Mouse (Mus musculus): ENCODE results near the gene Ptcra. TPM values are rescaled to one million over a fixed set of nuclear protein-coding genes. Genes with fewer than 3 reads are reported as not detected.
"Not testable (repeated sequence)": the region's sequence is repeated elsewhere in the genome, so short reads cannot be mapped to it uniquely, and the experiment has no call there.

Gene Ptcra
- polyA plus RNA-seq, 2 experiments = 0.19 to 0.30 TPM

DNA sequence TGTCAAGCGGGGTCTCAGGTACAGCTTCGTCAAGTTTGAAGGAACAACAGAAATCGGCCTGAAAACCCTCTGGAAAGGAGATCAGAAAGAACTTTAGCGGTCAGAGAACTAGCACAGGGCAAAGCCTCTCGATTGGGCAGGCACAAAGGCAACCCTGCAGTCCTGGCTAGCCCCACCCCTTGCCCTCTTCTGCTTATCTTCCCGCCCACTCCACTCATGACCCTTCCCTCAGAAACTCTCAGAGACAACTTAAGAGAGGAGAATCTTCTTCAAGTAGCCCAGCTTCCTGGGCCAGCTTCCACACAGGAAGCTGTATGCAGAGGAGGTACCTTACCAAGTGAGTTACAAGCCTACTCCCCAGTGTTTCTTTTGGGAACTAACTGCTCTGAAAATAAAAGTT is 38.2 kb upstream of the Ptcra start:
- TF ChIP-seq POLR2A (IDR thresholded peaks at IDR 0.05; ENCODE audit: borderline replicate concordance, extremely low read depth, insufficient read depth, insufficient read length) = no peak
- H3K9ac ChIP-seq (ENCODE audit: low read depth, low read length, severe bottlenecking) = no peak overlapping the region
- H3K9me3 ChIP-seq (ENCODE audit: control insufficient read depth, low read length) = no peaks in the 10 kb centered on the region
- WGBS = 90% methylated on average over 6 of the region's 6 CpGs
- H3K36me3 ChIP-seq (ENCODE audit: control insufficient read depth, insufficient read depth, low read length) = peaks cover 63% of the 10 kb centered on the region
- no peak overlapping the region for H3K4me3 ChIP-seq (replicated peaks; ENCODE audit: low read length)
- H3K27me3 ChIP-seq (ENCODE audit: control insufficient read depth, insufficient read depth, low read length) = no peaks in the 10 kb centered on the region
- no peak for ATAC-seq (ENCODE audit: low FRiP score, low read depth)
- no peak for DNase-seq (ENCODE audit: low spot score)
- H3K4me2 ChIP-seq (replicated peaks; ENCODE audit: low read depth, low read length, severe bottlenecking) = no peak overlapping the region
- no peaks in the 10 kb centered on the region for H3K4me1 ChIP-seq (ENCODE audit: control insufficient read depth, insufficient read depth, low read length)
- no peak overlapping the region for H3K27ac ChIP-seq (replicated peaks; ENCODE audit: low read depth, low read length)

DNA sequence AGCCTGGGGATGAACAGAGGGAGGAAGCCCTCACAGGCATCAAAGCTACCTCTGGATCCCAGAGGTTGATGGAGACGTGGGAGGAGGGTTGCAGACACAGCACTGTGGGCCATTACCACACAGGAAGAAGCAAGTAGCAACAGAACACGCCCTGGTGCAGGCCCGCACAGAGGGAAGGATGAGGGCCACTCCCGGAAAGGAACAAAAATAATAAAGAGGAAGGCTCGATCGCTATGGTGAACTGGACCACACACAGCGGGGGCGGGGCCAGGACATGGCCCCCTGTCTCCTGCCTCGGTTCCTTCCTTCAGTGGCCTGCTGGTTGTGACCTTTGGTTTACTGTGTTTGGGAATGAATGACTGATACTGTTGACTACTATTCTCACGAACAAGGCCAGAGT is 36.2 kb upstream of the Ptcra start:
- ATAC-seq (ENCODE audit: low FRiP score, low read depth) = no peak
- H3K9me3 ChIP-seq (ENCODE audit: control insufficient read depth, low read length) = no peaks in the 10 kb centered on the region
- peaks cover 48% of the 10 kb centered on the region for H3K36me3 ChIP-seq (ENCODE audit: control insufficient read depth, insufficient read depth, low read length)
- no peak for DNase-seq (ENCODE audit: low spot score)
- 81% methylated on average over 10 of the region's 10 CpGs for WGBS
- H3K9ac ChIP-seq (ENCODE audit: low read depth, low read length, severe bottlenecking) = no peak overlapping the region
- TF ChIP-seq POLR2A (IDR thresholded peaks at IDR 0.05; ENCODE audit: borderline replicate concordance, extremely low read depth, insufficient read depth, insufficient read length) = no peak
- H3K27ac ChIP-seq (replicated peaks; ENCODE audit: low read depth, low read length) = no peak overlapping the region
- no peaks in the 10 kb centered on the region for H3K27me3 ChIP-seq (ENCODE audit: control insufficient read depth, insufficient read depth, low read length)
- no peak overlapping the region for H3K4me2 ChIP-seq (replicated peaks; ENCODE audit: low read depth, low read length, severe bottlenecking)
- H3K4me3 ChIP-seq (replicated peaks; ENCODE audit: low read length) = no peak overlapping the region
- H3K4me1 ChIP-seq (ENCODE audit: control insufficient read depth, insufficient read depth, low read length) = no peaks in the 10 kb centered on the region

DNA sequence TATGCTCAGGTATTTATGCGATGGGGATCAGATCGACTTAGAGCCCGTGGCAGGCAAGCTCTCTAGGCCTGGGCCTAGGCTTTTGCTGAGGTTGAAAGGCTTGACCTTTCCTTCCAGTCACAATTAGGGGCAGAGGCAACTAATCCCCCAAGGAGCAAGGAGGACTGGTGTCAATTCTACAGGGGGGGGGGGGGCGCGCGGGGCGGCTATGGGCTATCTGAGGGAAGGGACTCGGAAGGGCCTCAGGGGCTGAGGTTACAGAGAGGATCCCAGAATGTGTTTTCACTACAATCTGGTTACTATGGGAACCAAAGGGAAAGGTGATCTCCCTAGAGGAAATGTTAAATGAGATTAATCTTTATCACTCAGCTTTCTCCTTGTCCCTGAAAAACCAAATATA is 33.9 kb upstream of the Ptcra start:
- Histone ChIP-seq H3K27ac (replicated peaks; ENCODE audit: low read depth, low read length) (no peak overlapping the region), H3K9me3 (ENCODE audit: control insufficient read depth, low read length) (no peaks in the 10 kb centered on the region), H3K36me3 (ENCODE audit: control insufficient read depth, insufficient read depth, low read length) (peaks cover 39% of the 10 kb centered on the region), H3K4me2 (replicated peaks; ENCODE audit: low read depth, low read length, severe bottlenecking) (no peak overlapping the region), H3K4me3 (replicated peaks; ENCODE audit: low read length) (no peak overlapping the region), H3K4me1 (ENCODE audit: control insufficient read depth, insufficient read depth, low read length) (no peaks in the 10 kb centered on the region), H3K27me3 (ENCODE audit: control insufficient read depth, insufficient read depth, low read length) (no peaks in the 10 kb centered on the region), H3K9ac (ENCODE audit: low read depth, low read length, severe bottlenecking) (no peak overlapping the region)
- WGBS = 48% methylated on average over 6 of the region's 8 CpGs
- ATAC-seq (ENCODE audit: low FRiP score, low read depth) (no peak), DNase-seq (ENCODE audit: low spot score) (no peak)
- no peak for TF ChIP-seq POLR2A (IDR thresholded peaks at IDR 0.05; ENCODE audit: borderline replicate concordance, extremely low read depth, insufficient read depth, insufficient read length)

DNA sequence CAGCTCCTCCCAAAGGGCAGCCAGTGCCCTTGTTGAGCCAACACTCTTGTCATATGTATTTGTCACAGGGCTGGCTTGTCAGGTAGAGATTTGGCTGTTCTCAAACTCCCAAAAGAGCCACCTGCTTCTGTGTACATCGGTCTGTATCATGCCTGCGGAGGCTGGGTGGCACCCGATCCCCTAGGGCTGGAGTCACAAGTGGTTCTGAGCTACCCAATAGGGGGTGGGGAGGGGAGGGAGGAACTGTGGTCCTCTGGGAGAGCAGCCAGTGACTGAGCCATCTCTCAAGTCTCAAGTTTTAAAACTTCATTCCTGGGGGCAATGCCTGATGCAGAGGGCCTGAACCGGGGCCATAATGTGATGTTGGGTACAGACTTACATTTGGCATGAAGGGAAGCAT is 33.2 kb upstream of the Ptcra start:
- no peak for TF ChIP-seq POLR2A (IDR thresholded peaks at IDR 0.05; ENCODE audit: borderline replicate concordance, extremely low read depth, insufficient read depth, insufficient read length)
- Histone ChIP-seq H3K4me3 (replicated peaks; ENCODE audit: low read length) (no peak overlapping the region), H3K9me3 (ENCODE audit: control insufficient read depth, low read length) (no peaks in the 10 kb centered on the region), H3K27ac (replicated peaks; ENCODE audit: low read depth, low read length) (no peak overlapping the region), H3K27me3 (ENCODE audit: control insufficient read depth, insufficient read depth, low read length) (no peaks in the 10 kb centered on the region), H3K36me3 (ENCODE audit: control insufficient read depth, insufficient read depth, low read length) (peaks cover 34% of the 10 kb centered on the region), H3K4me1 (ENCODE audit: control insufficient read depth, insufficient read depth, low read length) (no peaks in the 10 kb centered on the region), H3K4me2 (replicated peaks; ENCODE audit: low read depth, low read length, severe bottlenecking) (no peak overlapping the region), H3K9ac (ENCODE audit: low read depth, low read length, severe bottlenecking) (no peak overlapping the region)
- 93% methylated on average over 4 of the region's 4 CpGs for WGBS
- ATAC-seq (ENCODE audit: low FRiP score, low read depth) (no peak), DNase-seq (ENCODE audit: low spot score) (no peak)

DNA sequence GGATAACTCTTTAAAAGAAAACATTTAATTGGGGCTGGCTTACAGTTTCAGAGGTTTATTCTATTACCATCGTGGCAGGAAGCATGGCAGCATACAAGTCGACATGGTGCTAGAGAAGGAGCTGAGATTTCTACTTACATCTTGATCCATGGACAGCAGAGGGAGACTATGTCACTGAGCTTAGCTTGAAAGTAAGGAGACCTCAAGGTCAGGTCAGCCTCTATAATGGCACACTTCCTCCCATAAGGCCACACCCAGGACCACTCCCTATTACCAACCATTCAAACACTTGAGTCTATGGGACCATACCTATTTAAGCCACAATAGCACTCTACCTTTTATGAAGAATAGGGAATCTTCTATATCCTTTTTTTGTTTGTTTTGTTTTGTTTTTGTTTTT is 29.5 kb upstream of the Ptcra start:
- 75% methylated on average over 2 of the region's 2 CpGs for WGBS
- Histone ChIP-seq H3K9me3 (ENCODE audit: control insufficient read depth, low read length) (no peaks in the 10 kb centered on the region), H3K36me3 (ENCODE audit: control insufficient read depth, insufficient read depth, low read length) (peaks cover 10% of the 10 kb centered on the region), H3K4me3 (replicated peaks; ENCODE audit: low read length) (no peak overlapping the region), H3K27me3 (ENCODE audit: control insufficient read depth, insufficient read depth, low read length) (no peaks in the 10 kb centered on the region), H3K4me1 (ENCODE audit: control insufficient read depth, insufficient read depth, low read length) (no peaks in the 10 kb centered on the region), H3K27ac (replicated peaks; ENCODE audit: low read depth, low read length) (no peak overlapping the region), H3K4me2 (replicated peaks; ENCODE audit: low read depth, low read length, severe bottlenecking) (no peak overlapping the region), H3K9ac (ENCODE audit: low read depth, low read length, severe bottlenecking) (no peak overlapping the region)
- TF ChIP-seq POLR2A (IDR thresholded peaks at IDR 0.05; ENCODE audit: borderline replicate concordance, extremely low read depth, insufficient read depth, insufficient read length) = no peak
- DNase-seq (ENCODE audit: low spot score) = no peak
- no peak for ATAC-seq (ENCODE audit: low FRiP score, low read depth)

DNA sequence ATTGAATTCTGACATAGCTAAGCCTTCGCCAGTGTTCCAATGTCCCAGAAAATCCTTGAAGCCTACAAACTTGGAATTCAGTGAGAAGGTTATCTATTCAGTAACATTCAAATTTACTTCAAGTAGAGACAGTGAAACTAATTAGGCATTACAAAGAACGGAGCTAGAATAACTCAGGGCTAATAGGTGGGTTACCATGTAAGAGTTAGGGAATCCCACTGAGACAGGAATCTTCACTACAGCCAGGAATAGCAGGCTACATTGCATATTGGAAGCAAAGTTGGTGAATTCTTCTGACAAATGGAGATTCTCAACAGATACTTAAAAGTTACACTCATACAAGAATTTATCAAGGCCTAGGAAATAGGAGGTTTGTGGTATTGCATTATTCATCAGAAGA is 24.5 kb upstream of the Ptcra start:
- not testable (repeated sequence) for H3K9me3 ChIP-seq (ENCODE audit: control insufficient read depth, low read length); H3K27me3 ChIP-seq (ENCODE audit: control insufficient read depth, insufficient read depth, low read length); H3K9ac ChIP-seq (ENCODE audit: low read depth, low read length, severe bottlenecking); H3K4me1 ChIP-seq (ENCODE audit: control insufficient read depth, insufficient read depth, low read length); H3K36me3 ChIP-seq (ENCODE audit: control insufficient read depth, insufficient read depth, low read length); DNase-seq (ENCODE audit: low spot score); H3K27ac ChIP-seq (replicated peaks; ENCODE audit: low read depth, low read length); H3K4me3 ChIP-seq (replicated peaks; ENCODE audit: low read length); H3K4me2 ChIP-seq (replicated peaks; ENCODE audit: low read depth, low read length, severe bottlenecking); ATAC-seq (ENCODE audit: low FRiP score, low read depth)
- WGBS = 61% methylated on average over 2 of the region's 2 CpGs

Measured in limb, embryonic 14.5 days (tissue).